Mouse (Mus musculus) testis, postnatal 14 days (tissue): ENCODE results near the gene Abca17.

Experiments
- DNase-seq: peaks from one replicate; pipeline ENCODE4 v3.0.0; 2021; ENCODE audit warnings: low spot score

The Abca17 gene

GRCm38 (mm10) chr17:24236479-24236878, 114.4 kb downstream of the Abca17 start:
- DNase-seq, result no peak

- DNase-seq, result no peak
Observed at GRCm38 (mm10) chr17:24227941-24228340, 122.9 kb downstream of the Abca17 start.

- no peak for DNase-seq
Observed at GRCm38 (mm10) chr17:24226721-24227120, 124.1 kb downstream of the Abca17 start.

GRCm38 (mm10) chr17:24225851-24226250, 125.0 kb downstream of the Abca17 start:
- DNase-seq, result no peak

GRCm38 (mm10) chr17:24224741-24225140, 126.1 kb downstream of the Abca17 start:
- no peak for DNase-seq

- no peak for DNase-seq
Observed at GRCm38 (mm10) chr17:24223513-24223912, 127.4 kb downstream of the Abca17 start.

- no peak for DNase-seq
Observed at GRCm38 (mm10) chr17:24222653-24223052, 128.2 kb downstream of the Abca17 start.

GRCm38 (mm10) chr17:24220435-24221411, 130.1 kb downstream of the Abca17 start, which contains the start of gene Tedc2:
Gene Tedc2 (minus strand): TSS chr17:24220851.
- peak; percentile 89 for DNase-seq

GRCm38 (mm10) chr17:24216836-24217235, 134.0 kb downstream of the Abca17 start:
- DNase-seq, result no peak
